9 mouse cellular contexts compared by ENCODE assay signal in genomic region chr5:113732182-113732581, GRCm38 (mm10). TPM values are rescaled to one million over a fixed set of nuclear protein-coding genes. Genes with fewer than 3 reads are reported as not detected.
DNase-seq lines count a peak whose midpoint lies in the region; ATAC-seq and TF ChIP-seq lines count a peak whose summit lies in the region.
"Had no signal": no experiment of that assay in that cellular context is flagged by ENCODE, and none has a peak within 500 bp of the region (broad histone marks: within the 10 kb centered on the region; RNA-seq: fewer than 3 reads in every experiment).

No protein-coding gene starts in this region.

- peak; percentile 70 for DNase-seq in cerebellum, adult 11 months
- peak; percentile 62 for DNase-seq in layer of hippocampus, adult 11-12 months (ENCODE audit: low spot score)
- DNase-seq in layer of hippocampus, adult 9-11 months, result no peak
- peak; percentile 38 for DNase-seq in MEL (ENCODE audit: low read depth, low spot score)
- peak; percentile 68 for DNase-seq in embryonic facial prominence, embryonic 10.5 days (ENCODE audit: low spot score)
- peak; percentile 67 for DNase-seq in lung, postnatal 14 days

- H3K9me3 ChIP-seq in MEL (replicated peaks; ENCODE audit: insufficient read depth, low read length), result no peaks in the 10 kb centered on the region
- no peaks in the 10 kb centered on the region for H3K9me3 ChIP-seq in embryonic facial prominence, embryonic 10.5 days

- 27% methylated on average over 6 of the region's 6 CpGs for WGBS in embryonic facial prominence, embryonic 10.5 days

- no peak for TF ChIP-seq EP300 in MEL (IDR thresholded peaks at IDR 0.05; ENCODE audit: low read depth in 1 of 2, low read length in 2 of 2)

- H3K4me3 ChIP-seq in MEL (ENCODE audit: control insufficient read depth in 1 of 2, insufficient read depth in 1 of 2, low read depth in 2 of 2, low read length in 2 of 2), result no peak overlapping the region
- no peak overlapping the region for H3K4me3 ChIP-seq in embryonic facial prominence, embryonic 10.5 days

- no peak overlapping the region for H3K9ac ChIP-seq in MEL (ENCODE audit: control insufficient read depth, low read depth, low read length, poor library complexity, severe bottlenecking)

- TF ChIP-seq CTCF in MEL (IDR thresholded peaks at IDR 0.05 in 2 of 3, conservative IDR thresholded peaks at IDR 0.05 in 1 of 3; ENCODE audit: control insufficient read depth in 1 of 3, insufficient read depth in 1 of 3, low read depth in 2 of 3, low read length in 3 of 3, poor library complexity in 1 of 3, severe bottlenecking in 1 of 3), result peak; percentile 62 to 77 (median 71)

- peaks cover 0 to 14% of the 10 kb centered on the region in 2 experiments; a peak in 1 of 4 replicates for H3K4me1 ChIP-seq in MEL (ENCODE audit: control insufficient read depth in 1 of 2, insufficient read depth in 2 of 2, low read length in 2 of 2)
- peaks cover 48% of the 10 kb centered on the region for H3K4me1 ChIP-seq in embryonic facial prominence, embryonic 10.5 days

- no peaks in the 10 kb centered on the region for H3K27me3 ChIP-seq in MEL (ENCODE audit: control insufficient read depth in 1 of 2, insufficient read depth in 2 of 2, low read length in 2 of 2)
- H3K27me3 ChIP-seq in embryonic facial prominence, embryonic 10.5 days (replicated peaks; ENCODE audit: low read depth, poor library complexity, severe bottlenecking), result no peaks in the 10 kb centered on the region

- no peak for TF ChIP-seq POLR2A in MEL (IDR thresholded peaks at IDR 0.05; ENCODE audit: control insufficient read depth in 1 of 2, insufficient read depth in 1 of 2, low read depth in 1 of 2, low read length in 2 of 2, poor library complexity in 1 of 2)

- ATAC-seq in cerebellum, adult (ENCODE audit: insufficient number of reproducible peaks, low FRiP score, low TSS enrichment), result no peak
- no peak for ATAC-seq in activated CD4-positive, CD25-positive, alpha-beta regulatory T cell, adult 4 months

- no peaks in the 10 kb centered on the region; a peak in 1 of 4 replicates for H3K36me3 ChIP-seq in MEL (ENCODE audit: control insufficient read depth in 1 of 2, insufficient read depth in 2 of 2, low read length in 2 of 2)
- H3K36me3 ChIP-seq in embryonic facial prominence, embryonic 10.5 days (replicated peaks), result no peaks in the 10 kb centered on the region

- H3K79me2 ChIP-seq in MEL (ENCODE audit: control insufficient read depth, insufficient read depth, low read length, poor library complexity), result no peaks in the 10 kb centered on the region; the same call in 1 of the 2 replicates

- TF ChIP-seq RAD21 in MEL (IDR thresholded peaks at IDR 0.05; ENCODE audit: low read depth, low read length), result peak; percentile 75

- no peak overlapping the region for H3K27ac ChIP-seq in MEL (ENCODE audit: control insufficient read depth, low read depth, low read length)
- H3K27ac ChIP-seq in embryonic facial prominence, embryonic 10.5 days (replicated peaks), result no peak overlapping the region

TF ChIP-seq in MEL, 35 proteins besides CTCF, POLR2A, EP300 and RAD21:
- no peak for TF ChIP-seq BHLHE40 (IDR thresholded peaks at IDR 0.05; ENCODE audit: borderline replicate concordance, low read depth, low read length)
- TF ChIP-seq ZKSCAN1 (IDR thresholded peaks at IDR 0.05; ENCODE audit: low read depth, low read length), result no peak
- no peak for TF ChIP-seq ELF1 (IDR thresholded peaks at IDR 0.05; ENCODE audit: low read depth, low read length)
- no peak for TF ChIP-seq NELFE (IDR thresholded peaks at IDR 0.05; ENCODE audit: low read depth, low read length)
- TF ChIP-seq SMC3 (IDR thresholded peaks at IDR 0.05; ENCODE audit: low read depth, low read length), result peak; percentile 68
- no peak for TF ChIP-seq RCOR1 (IDR thresholded peaks at IDR 0.05; ENCODE audit: low read depth, low read length)
- no peak for TF ChIP-seq POLR2AphosphoS2 (IDR thresholded peaks at IDR 0.05; ENCODE audit: low read length)
- TF ChIP-seq GATA1 (IDR thresholded peaks at IDR 0.05; ENCODE audit: low read depth, low read length), result no peak
- TF ChIP-seq GABPA (IDR thresholded peaks at IDR 0.05; ENCODE audit: low read depth, low read length), result no peak
- no peak for TF ChIP-seq E2F4 (IDR thresholded peaks at IDR 0.05; ENCODE audit: borderline replicate concordance, low read depth, low read length)
- TF ChIP-seq TBP (IDR thresholded peaks at IDR 0.05; ENCODE audit: low read depth, low read length), result no peak
- TF ChIP-seq ZC3H11A (IDR thresholded peaks at IDR 0.05; ENCODE audit: low read depth, low read length), result peak; percentile 56
- TF ChIP-seq MAX (IDR thresholded peaks at IDR 0.05; ENCODE audit: low read length), result no peak
- TF ChIP-seq HCFC1 (IDR thresholded peaks at IDR 0.05; ENCODE audit: low read depth, low read length), result no peak
- TF ChIP-seq MAZ (IDR thresholded peaks at IDR 0.05; ENCODE audit: low read depth, low read length), result no peak
- no peak for TF ChIP-seq CHD1 (IDR thresholded peaks at IDR 0.05; ENCODE audit: low read depth, low read length)

RNA-seq across cellular contexts. Expression of gene Ficd, which starts 3.4 kb away (rescaled TPM):
- total RNA-seq in MEL (2012; rRNA removed), result 1.8 and 2.5 TPM in 2 replicates
- polyA plus RNA-seq in MEL (2012; ENCODE audit: insufficient read depth in 1 of 2, insufficient read length in 2 of 2, low read depth in 1 of 2, low replicate concordance in 2 of 2, missing spikeins in 1 of 2), result 1 to 10 TPM in 1 of 2 experiments, not detected in 1; 2.7 TPM
- polyA plus RNA-seq in embryonic facial prominence, embryonic 10.5 days (2016; fragmentation: Nextera tagmentation; extraction: Ambion mirVana), result 3.6 and 4.0 TPM in 2 replicates
- polyA plus RNA-seq in activated CD4-positive, CD25-positive, alpha-beta regulatory T cell, adult 4 months (2017; shearing (Covaris generic)), result 1 to 10 TPM; 3.3 to 5.2 TPM

RNA-seq across cellular contexts. Expression of gene 1700069L16Rik, which starts 7.6 kb away (rescaled TPM):
- not detected in 2 replicates for total RNA-seq in MEL (2012; rRNA removed)
- polyA plus RNA-seq in MEL (2012; ENCODE audit: insufficient read depth in 1 of 2, insufficient read length in 2 of 2, low read depth in 1 of 2, low replicate concordance in 2 of 2, missing spikeins in 1 of 2), result not detected
- not detected in 2 replicates for polyA plus RNA-seq in embryonic facial prominence, embryonic 10.5 days (2016; fragmentation: Nextera tagmentation; extraction: Ambion mirVana)
- polyA plus RNA-seq in activated CD4-positive, CD25-positive, alpha-beta regulatory T cell, adult 4 months (2017; shearing (Covaris generic)), result not detected
- total RNA-seq: heart, adult 18-20 months had no signal

RNA-seq across cellular contexts. Expression of gene Sart3, which starts 40.1 kb away (rescaled TPM):
- total RNA-seq in MEL (2012; rRNA removed), result 38.5 and 41.4 TPM in 2 replicates
- polyA plus RNA-seq in MEL (2012; ENCODE audit: insufficient read depth in 1 of 2, insufficient read length in 2 of 2, low read depth in 1 of 2, low replicate concordance in 2 of 2, missing spikeins in 1 of 2), result 10 to 100 TPM in 1 of 2 experiments, not detected in 1; 74.4 TPM
- polyA plus RNA-seq in embryonic facial prominence, embryonic 10.5 days (2016; fragmentation: Nextera tagmentation; extraction: Ambion mirVana), result 79.0 and 80.9 TPM in 2 replicates
- 10 to 100 TPM in 1 of 2 experiments, 1 to 10 TPM in 1; 8.0 to 18.9 TPM for polyA plus RNA-seq in activated CD4-positive, CD25-positive, alpha-beta regulatory T cell, adult 4 months (2017; shearing (Covaris generic))

RNA-seq across cellular contexts. Expression of gene Iscu, which starts 40.4 kb away (rescaled TPM):
- 84.1 and 95.7 TPM in 2 replicates for total RNA-seq in MEL (2012; rRNA removed)
- 100 to 1,000 TPM in 1 of 2 experiments, not detected in 1; 150 TPM for polyA plus RNA-seq in MEL (2012; ENCODE audit: insufficient read depth in 1 of 2, insufficient read length in 2 of 2, low read depth in 1 of 2, low replicate concordance in 2 of 2, missing spikeins in 1 of 2)
- polyA plus RNA-seq in embryonic facial prominence, embryonic 10.5 days (2016; fragmentation: Nextera tagmentation; extraction: Ambion mirVana), result 99.7 and 103 TPM in 2 replicates
- 10 to 100 TPM; 23.8 to 24.5 TPM for polyA plus RNA-seq in activated CD4-positive, CD25-positive, alpha-beta regulatory T cell, adult 4 months (2017; shearing (Covaris generic))
